Mouse (Mus musculus) adrenal gland, adult 2 months (tissue): ENCODE data around the gene Sash3. TPM values are rescaled to one million over a fixed set of nuclear protein-coding genes. Genes with fewer than 3 reads are reported as not detected.
A peak's percentile ranks its signal among the peaks of the same experiment; 100 is the strongest.

Experiments used
- DNase-seq: peaks from one replicate; pipeline ENCODE4 v3.0.0; 2021
- long read RNA-seq: library from polyadenylated mRNA; stranded (forward); transcript quantifications from one replicate; pipeline ENCODE4 v2.0.0, GENCODE M21; 2021
- polyA plus RNA-seq: library from polyadenylated mRNA; depleted of rRNA; stranded (reverse); fragments of >200 nt; gene quantifications from 2 replicates; pipeline ENCODE4 v1.2.3, GENCODE M21; 2012; rRNA removed
- total RNA-seq, 2 experiments: library from RNA; stranded (reverse); gene quantifications; 2 replicates each; pipeline ENCODE4 v1.2.3; 2021

Gene Sash3
- total RNA-seq (1 to 10 TPM; 1.2 to 1.6 TPM), polyA plus RNA-seq (1.3 and 1.4 TPM in 2 replicates)
- long read RNA-seq, partial matches to known transcripts = 0 of 1 reads
- long read RNA-seq, other reads (novel, unspliced or antisense) = 0 of 1 reads

DNA sequence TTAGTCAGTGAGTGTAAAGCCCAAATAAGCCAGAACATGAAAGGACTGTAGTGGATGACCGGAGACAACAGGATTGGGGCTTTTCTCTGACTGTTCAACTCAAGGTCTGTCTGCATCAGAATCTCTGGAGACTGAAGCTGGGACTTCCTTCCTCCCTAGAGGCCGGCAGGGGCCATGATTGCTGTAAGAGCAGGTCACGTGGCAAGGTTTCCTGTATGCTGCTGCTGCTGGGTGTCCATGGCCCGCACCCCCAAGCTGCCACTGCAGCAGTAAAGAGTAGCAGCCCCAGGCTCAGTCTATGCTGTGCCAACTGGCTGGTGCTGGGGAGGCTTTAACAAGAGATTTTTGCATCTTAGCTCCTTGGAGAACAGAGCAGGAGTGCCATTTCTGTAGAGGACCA lies at the start of gene Sash3:
Gene Sash3 (plus strand): TSS at position 175 of the 400 bp plus-strand sequence.
- DNase-seq = no peak

DNA sequence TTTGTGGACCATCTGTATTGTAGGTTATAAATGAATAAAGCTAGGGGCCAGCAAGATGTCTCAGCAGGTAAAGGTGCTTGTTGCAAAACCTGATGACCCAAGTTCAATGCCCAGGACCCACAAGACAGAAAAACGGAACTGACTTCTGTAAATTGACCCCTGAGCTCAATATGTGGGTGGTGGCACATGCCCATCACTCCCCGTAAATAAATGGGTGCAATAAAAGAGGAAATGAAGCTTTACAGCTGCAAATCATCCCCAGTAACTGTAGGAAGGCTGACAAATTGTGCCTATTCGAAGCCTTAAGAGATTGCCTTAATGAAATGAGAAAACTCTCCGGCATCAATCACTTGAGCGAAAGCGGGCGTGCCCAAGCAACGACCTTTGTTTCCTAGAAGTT lies 49.7 kb upstream of the Sash3 start:
- DNase-seq = no peak

DNA sequence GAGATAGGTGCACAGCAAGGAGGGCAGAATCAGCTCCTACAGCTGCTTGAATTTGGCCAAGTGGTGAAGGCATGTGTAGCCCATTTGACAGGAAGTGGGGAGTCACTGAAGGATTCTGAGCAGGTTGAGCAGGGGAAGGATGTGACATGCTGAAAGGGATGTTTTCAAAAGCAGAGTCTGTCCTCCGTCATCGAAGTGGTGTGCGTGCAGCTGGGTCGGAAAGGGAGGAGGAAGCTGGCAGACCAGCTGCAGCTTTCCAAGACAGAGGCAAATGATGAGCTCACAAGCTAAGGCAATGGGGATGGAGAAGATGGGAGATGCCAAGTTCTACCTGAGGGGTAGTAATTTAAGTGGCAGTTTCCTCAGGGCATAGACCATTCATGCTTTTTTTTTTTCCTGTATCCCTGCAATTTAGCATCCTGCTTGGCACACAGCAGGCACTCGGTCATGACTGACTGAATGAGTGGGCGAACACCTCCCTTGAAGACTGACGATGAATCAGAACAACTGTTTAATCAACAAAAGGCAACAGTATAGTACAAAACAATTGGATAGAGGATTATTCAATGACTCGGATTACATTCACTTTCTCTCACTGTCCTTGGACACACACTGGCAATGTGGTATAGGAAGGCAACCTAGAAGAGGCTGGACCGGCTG lies 47.6 kb upstream of the Sash3 start:
- DNase-seq = no peak

DNA sequence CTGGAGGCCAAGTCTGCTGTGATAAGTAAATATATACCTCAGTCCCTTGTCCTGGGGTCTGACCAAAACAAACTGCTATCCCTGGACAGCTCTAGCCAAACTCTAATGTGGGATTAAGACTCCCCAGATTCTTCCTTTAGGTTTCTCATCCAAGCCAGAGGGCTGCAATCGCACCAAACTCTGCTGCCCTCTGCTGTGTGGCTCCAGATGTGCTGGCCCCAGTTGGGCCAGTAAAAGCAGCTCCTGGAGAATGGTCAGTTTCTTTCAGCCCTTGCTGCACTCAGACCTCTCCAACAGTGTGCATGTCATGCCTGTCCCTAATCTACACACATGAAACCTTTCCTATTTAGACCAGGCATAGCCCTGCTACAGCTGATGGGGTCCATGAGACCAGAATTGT lies 46.4 kb upstream of the Sash3 start:
- DNase-seq = no peak

DNA sequence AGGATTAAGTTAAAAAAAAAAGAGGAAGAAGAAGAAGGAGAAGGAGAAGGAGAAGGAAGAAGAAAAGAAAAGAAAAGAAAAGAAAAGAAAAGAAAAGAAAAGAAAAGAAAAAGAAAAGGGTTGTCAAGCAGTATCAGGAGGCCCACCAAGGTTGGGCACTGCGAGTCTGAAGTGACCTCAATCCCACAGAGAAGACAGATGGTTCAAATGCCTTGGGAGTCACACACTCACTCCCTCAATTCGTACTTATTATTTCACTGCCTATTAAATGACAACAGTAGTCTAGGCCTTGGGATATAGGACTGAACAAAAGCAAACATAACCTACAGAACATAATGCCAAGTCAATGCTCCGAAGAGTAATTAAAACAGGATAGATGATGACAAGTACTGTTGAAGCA lies 43.0 kb upstream of the Sash3 start:
- DNase-seq = no peak

DNA sequence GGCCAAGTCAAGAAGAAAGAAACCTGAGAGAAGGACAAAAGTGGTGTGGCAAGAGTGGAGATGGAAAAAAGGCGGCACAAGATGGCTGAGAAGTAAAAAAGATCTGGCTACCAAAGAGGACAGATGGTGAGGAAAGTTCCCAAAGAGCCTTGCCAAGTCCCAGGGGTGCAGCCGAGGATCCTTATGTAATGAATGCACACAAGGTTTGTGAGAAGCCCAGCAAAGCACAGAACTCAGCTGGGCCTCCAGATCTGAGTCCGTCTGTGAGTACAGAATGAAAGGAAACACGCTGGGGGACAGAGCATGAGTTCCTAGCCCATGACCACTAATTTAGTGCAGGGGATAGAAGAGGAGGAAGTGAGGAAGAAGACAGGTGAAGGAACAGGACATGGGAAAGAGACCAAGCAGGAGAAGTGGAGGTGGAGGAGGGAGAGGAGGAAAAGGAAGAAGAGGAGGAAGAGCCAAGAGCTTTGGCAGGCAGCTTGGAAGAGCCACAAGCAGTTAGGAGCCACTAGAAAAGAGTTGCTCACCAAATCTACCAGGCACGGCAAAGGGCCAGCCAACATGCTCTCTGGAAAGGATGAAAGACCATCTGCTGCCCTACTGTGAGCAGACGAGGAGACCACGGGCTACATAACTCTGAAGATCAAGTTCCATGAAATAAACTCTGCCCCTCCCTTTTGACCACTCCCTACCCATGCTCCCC lies 41.3 kb upstream of the Sash3 start:
- DNase-seq = no peak

DNA sequence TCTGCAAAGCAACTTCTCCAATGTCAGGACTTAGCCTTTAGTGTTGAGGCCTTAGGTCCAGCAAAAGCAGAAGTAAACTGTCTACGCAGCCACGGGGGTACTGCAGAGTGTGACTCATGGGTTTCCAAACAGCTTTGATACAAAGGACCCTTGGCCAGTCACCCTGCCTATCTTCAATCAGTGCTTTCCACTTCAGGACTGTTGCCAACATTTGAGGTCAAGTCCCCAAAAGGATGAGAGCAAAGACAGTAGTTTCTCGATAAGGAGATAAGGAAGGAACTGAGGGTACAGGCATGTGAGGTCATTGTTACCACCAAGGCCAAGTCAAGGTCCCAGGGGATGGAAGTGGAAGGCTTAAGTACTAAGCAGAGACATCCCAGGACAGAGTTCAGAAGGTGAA lies 40.0 kb upstream of the Sash3 start:
- peak; percentile 44 for DNase-seq

DNA sequence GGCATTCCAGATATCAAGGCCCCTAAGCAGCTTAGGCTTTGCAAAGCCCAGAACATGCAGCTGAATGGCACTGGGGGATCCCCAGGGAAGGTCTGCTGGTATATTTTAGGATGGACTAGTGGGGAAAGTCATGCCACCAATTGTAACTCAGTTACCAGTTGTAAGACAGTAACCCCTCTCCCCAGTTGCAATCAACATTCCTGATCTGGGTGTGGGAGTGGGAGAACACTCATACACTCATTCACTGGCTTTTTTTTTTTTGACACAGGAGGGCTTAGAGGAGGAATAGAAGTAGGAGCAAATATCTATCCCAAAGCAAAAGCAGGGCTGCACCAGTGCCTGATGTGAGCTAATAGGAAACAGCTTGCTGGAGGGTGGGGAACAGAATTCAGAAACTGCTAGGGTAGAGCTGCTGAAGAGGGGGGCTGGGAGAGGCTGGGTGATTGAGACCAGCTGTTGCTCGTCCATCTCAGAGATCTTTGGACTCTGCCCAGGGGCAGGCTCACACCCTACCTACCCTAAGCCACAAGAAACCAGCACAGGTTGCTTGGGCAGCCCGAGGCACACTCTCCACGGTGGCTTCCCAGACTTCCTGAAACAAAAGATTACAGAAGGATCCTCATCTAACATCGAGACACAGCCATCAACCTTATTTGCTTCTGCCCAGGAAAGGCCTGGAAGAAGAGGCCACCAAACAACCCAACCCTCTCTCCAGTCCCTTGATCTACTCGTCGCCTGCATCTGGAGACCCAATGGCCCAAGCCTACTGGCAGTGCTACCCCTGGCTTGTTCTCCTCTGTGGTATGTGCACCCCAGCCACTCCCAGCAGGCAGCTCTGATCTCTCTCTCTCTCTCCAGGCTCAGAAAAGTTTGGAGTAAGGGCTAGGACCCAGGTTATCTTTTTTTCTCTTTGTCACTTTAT lies 37.6 kb upstream of the Sash3 start, which contains the start of gene Xpnpep2:
Gene Xpnpep2 (plus strand): TSS at position 332 of the 922 bp plus-strand sequence.
- DNase-seq = no peak

DNA sequence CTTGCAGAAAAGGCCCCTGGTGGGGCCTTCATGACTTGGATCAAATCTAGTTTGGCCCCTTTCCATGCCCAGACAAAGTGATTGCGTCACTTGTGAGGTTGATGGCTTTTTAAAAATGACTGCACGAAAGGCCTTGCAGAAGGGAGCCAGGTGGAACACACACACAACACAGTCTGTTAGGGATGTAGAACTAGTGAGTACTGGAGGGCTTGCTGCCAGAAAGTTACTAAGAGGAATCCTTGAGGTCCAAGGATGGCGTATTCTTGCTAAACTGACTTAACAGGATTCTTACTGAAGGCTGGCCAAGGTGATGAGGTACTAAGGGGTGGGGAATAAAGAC lies 37.0 kb upstream of the Sash3 start:
- no peak for DNase-seq

DNA sequence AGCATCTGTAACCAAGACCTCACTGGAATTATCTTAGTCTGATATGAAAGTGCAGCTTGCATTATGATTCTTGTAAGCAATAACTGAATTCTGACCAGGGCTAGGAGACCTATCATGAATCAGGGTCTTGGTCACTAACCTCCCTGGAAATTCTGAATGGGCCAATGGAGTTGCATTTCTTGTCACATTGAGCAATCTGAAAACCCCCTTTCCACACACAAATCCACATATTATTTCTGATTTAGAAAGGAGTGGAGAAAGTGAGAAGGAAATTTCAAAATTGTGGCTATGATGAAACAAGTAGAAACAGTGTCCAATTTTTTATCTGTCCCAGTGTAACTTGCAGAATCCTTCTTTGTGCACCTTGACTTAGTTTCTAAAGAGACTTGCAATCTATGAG lies 26.9 kb upstream of the Sash3 start:
- no peak for DNase-seq

DNA sequence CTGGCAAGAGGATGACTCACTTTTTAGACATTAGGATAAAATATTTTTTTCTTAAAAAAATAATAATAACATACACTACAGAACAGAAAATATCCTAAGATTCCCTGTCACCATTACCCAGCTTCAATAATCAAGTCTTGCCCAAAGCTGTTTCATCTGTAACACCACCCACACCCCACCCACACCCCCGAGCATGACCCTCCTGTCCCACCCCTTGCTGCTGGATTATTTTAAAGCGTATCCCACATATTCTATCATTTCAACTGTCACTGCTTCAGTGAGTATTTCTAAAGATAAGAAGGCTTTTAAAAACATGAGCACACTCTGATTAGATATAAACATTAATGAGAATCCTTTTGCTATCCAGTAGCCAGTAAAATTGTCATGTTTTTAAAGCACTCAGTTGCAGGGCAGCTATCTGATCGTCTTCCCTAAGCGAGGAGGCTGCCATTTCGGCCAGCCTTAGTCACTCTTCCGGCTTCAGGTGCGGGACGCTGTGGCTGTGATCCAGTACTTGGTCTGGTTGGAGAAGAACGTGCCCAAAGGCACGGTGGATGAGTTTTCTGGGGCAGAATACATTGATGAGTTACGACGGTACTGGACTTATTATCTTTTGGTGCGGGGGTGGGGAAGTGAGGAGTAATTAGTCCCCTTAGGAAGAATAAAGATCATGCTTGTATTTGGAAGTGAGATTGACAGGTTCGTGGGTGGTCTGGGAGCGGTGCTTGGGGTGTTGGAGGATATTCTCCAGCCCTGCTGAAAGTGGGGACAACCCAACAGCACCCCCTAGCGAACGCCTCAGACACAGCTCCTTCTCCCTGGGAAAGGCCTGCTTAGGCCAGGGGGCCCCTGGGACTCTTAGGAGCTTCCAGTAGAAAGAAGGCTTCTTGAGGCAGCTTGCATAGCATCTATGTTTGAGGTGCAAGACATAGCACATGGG lies 21.8 kb upstream of the Sash3 start:
- peak; percentile 65 for DNase-seq

DNA sequence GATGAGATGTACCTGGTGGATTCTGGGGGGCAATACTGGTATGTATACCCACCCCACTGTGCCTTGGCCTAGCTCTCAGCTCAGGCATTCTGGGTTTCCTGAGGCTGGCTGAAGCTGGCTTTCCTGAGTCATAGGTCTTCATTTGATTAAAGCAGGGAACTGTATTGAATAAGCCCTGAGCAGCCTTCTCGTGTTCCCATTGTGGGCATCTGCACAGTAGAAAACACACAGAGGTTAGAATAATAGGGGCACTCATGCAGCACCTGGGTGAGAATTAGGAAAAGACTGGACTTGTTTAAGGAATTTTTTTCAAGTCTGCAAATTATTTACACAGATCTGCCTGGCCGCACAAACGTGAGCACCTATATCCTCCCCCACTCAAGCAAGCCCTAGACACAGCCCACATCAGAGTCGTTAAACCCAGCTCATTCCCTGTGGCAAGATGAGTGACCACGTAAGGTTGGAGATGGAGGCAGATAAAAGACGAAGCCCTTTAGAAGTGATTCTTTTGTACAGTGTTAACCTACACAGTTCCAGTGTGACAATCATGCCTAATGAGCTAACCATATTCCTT lies 19.2 kb upstream of the Sash3 start:
- no peak for DNase-seq

DNA sequence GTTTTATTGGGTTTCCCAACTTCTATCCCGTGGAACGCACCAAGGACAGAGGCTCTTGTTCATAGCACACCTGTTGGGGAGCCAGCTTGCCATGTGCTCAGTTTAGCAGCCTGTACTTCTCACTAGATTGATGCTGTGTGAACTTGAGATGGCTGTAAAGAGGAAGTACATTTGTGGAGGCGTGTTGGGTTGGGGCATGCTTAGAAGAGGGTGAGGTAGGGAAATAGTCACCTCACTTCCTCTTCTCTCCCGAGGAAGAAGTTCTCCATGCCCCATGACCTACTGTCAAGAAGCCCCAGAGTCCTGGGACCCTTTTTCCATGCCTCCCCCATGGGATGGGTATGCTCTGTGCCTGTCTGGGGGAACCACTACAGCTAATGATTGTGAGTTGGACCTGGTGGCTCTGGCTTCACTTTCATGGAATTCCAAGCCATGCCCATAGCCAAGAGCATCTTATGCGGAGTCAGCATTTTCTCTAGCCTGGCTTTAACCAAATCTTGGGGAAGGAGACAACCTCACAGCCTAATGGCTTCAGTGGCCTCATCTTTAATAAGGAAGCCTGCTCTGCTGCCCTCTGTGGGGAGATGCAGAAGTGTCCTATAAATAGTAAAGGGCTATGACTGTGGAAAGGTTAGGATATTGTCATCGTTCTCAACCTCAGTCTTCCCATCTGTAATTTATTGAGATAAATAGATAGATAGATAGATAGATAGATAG lies 18.6 kb upstream of the Sash3 start:
- DNase-seq = no peak

DNA sequence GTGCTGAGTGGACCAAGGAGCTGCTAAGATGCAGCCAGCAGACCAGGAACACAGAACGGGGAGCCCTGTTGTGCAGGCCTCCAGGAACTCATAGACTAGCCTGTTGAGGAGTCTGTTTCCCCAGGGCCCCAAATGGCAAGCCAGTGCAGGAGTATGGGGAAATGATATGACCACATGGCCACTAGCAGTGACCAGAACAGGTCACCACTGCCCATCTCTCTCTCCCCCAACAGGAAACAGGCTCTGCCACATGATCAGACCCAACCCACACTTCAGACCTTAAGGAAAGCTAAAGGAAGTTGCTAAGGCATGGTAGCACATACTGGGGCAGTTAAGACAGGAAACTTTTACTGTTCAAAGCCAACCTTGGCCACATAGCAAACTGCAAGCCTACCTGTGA lies 17.1 kb upstream of the Sash3 start:
- no peak for DNase-seq

DNA sequence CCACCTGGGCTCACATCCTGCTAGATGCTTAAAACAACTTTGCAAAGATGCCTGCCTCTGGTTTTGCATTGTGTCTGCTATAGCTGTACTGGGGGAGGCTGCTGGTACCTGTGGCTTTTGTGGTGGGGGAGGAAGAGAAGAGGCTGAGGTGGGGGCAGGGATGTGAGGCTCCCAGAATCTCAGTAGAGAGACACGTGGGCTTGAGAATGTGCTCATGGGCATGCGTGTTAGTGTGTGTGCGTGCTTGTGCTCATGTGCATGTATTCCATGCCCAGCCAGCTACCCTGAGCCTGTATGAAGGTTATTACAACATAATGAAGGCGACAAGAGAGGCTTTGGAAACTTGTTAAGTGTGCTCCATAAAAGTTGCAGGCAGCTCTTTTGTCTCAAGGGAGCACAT lies 9.3 kb upstream of the Sash3 start:
- no peak for DNase-seq

DNA sequence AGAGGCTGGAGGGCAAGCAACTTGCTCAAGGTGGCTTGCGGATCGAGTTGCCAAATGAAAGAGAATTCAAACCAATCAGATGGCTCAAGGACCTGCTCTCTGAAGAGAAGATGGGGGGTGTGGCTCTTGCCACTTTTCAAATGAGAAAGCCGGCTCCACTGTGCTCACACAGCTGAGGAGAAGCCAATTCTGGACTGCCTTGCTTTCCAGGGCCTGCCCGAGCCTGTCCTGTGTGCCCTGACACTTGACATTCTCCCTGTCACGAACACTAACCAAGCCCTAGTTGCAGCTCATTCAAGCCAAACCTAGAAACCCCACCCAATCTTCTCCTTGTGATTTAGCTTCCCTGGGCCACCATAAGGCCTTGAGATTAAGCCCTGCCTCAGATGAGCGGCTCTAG lies 8.2 kb upstream of the Sash3 start:
- DNase-seq = no peak

DNA sequence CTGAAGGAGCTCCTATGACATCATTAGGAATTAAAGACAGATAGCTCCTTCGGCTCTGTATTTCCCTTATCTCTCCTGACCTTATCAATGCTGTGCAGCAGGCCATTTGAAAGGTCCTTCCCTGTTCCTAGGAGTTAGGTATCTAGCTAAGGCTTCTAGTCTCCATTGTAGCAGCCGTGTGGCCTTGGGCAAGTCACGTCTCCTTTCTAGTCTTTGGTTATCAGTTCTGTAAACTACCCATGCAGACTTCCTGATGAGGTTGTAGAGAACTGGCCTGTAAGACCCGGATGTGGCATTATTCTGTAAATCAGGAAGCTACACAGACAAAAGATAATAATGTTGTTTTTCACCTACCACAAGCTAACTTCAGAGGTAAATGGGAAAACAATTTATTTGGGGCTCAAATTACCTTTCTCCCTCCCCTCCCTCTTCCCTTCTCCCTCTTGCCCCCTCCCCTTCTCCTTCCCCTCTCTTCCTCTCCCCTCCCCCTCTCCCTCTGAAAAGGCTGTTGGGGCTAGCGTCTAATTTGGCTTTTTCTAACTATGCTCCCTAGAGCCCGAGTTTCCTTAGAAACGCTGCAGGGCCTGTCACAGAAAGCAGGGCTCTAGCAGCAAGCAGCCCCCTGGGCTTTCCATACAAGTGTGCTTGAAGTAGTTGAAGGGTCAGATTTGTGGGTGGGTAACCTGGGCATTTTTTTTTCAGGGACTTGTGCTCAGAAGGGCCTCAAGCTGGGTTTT lies 7.5 kb upstream of the Sash3 start:
- DNase-seq = no peak

DNA sequence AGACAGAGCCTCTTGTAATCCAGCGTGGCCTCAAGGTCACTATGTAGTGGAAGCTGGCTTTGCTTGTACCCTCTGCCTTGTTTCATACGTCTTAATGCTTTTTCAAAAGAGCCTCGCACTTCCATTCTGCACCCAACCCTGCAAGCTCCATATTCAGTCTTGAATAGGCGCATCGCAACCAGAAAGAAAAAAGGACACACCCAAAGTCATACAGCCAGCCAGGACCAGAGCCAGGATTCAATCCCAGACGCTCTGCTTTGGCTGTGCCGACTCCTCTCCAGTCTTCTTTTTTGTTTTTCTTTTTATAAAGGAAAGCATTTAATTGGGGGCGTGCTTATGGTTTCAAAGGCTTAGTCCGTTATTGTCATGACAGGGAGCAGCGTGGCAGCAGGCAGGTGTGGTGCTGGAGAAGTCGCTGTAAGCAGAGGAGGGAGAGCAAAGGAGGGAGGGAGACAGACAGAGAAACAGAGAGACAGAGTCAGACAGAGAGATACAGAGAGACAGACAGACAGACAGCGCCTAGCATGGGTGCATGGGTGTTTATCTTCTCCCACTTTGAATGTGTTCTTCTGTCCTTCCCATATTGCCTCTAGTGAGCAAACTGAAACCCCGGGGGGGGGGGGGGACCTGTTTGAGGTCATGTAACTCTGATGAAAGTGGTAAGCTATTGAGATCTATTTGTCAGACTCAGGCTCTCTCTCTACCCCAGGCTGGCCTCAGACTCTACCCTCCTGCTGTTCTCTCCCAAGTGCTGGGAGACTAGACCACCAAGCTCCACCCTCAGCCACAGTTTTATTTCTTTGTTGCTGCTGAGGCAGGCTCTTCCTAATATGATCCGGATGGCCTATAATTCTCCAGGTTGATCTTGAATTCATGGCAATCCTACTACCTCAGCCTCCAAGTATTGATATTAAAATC lies 6.6 kb upstream of the Sash3 start:
- no peak for DNase-seq
